Mouse (Mus musculus): ENCODE data around the gene Gm15517. TPM values are rescaled to one million over a fixed set of nuclear protein-coding genes. Genes with fewer than 3 reads are reported as not detected.
"Not testable (repeated sequence)": the region's sequence is repeated elsewhere in the genome, so short reads cannot be mapped to it uniquely, and the experiment has no call there.

The Gm15517 gene
- not detected in 2 replicates for total RNA-seq (2017)

DNA sequence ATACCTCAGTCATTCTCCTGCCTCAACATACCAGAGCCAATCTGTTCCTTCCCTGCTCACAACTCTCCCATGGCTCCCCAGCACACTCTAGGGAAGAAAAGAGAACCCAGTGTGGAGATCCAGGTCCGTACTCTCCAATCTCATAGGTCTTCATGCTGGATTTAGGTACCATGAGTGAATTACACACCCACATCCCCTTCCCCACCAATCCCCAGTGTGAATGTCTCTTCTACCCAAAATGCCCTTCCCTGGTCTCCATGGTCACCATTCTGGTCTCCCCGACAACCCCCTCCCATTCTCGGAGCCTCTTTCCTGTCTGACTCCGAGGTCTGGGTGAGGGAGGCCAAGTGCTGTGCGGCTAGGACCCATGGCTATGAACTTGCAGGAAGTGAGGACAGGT, at the start of gene Gm15517:
Gene Gm15517 (plus strand): TSS at position 301 of the 400 bp plus-strand sequence.
- ATAC-seq (replicated peaks in 1 of 2; ENCODE audit: insufficient read depth in 1 of 2, low FRiP score in 2 of 2, low TSS enrichment in 1 of 2, low read depth in 1 of 2, poor library complexity in 2 of 2, severe bottlenecking in 2 of 2) = no peak

GRCm38 (mm10) chr7:44215645-44216044, 45.6 kb upstream of the Gm15517 start, which contains the start of gene Klk1b5:
TSS of gene Klk1b5 (plus strand) at chr7:44215945.
- no peak for ATAC-seq (replicated peaks in 1 of 2; ENCODE audit: insufficient read depth in 1 of 2, low FRiP score in 2 of 2, low TSS enrichment in 1 of 2, low read depth in 1 of 2, poor library complexity in 2 of 2, severe bottlenecking in 2 of 2)

DNA sequence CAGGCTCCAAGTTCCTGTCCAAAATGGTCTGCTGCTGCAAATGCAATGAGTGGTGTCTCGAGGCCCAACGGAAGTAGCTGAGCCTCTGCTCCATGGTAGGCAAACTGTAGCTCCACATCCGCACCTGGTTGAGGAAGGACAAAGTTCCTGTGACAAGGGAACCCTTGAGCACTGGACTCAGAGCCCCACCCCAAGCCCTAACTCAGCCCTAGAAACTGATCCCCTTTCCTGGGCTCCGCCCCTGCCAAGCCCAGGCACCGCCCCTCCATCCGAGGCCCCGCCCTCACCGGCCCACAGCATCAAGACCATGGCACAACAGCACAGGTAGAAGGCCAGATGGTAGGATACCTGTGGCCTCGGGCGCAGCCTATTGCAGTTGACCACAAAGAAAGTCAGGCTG, 39.6 kb upstream of the Gm15517 start:
- not testable (repeated sequence) for ATAC-seq (replicated peaks in 1 of 2; ENCODE audit: insufficient read depth in 1 of 2, low FRiP score in 2 of 2, low TSS enrichment in 1 of 2, low read depth in 1 of 2, poor library complexity in 2 of 2, severe bottlenecking in 2 of 2)

- not testable (repeated sequence) for ATAC-seq (replicated peaks in 1 of 2; ENCODE audit: insufficient read depth in 1 of 2, low FRiP score in 2 of 2, low TSS enrichment in 1 of 2, low read depth in 1 of 2, poor library complexity in 2 of 2, severe bottlenecking in 2 of 2)
Measured at GRCm38 (mm10) chr7:44222335-44222734, 38.9 kb upstream of the Gm15517 start.

DNA sequence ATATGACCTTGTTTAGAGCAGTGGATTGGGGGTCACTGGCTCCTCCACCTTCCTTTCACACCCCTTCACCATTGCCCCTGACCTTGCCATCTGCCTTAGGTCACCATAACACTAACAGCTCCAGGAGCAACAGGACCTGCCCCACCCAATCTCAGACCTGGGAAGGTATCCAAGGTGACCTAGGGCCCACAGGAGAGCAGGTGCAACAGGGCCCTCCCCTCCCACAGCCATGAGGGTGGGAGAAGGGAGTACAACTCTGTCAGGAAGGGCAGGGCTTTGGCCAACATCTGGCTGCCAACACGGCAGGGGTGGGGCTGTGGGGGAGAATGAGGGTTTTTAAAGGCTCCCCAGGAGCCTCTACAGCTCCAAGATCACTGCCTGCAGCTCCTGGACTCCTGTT, 36.2 kb upstream of the Gm15517 start, which contains the start of gene Klk1:
Gene Klk1 (plus strand): TSS at position 285 of the 400 bp plus-strand sequence.
- ATAC-seq (replicated peaks in 1 of 2; ENCODE audit: insufficient read depth in 1 of 2, low FRiP score in 2 of 2, low TSS enrichment in 1 of 2, low read depth in 1 of 2, poor library complexity in 2 of 2, severe bottlenecking in 2 of 2) = no peak

DNA sequence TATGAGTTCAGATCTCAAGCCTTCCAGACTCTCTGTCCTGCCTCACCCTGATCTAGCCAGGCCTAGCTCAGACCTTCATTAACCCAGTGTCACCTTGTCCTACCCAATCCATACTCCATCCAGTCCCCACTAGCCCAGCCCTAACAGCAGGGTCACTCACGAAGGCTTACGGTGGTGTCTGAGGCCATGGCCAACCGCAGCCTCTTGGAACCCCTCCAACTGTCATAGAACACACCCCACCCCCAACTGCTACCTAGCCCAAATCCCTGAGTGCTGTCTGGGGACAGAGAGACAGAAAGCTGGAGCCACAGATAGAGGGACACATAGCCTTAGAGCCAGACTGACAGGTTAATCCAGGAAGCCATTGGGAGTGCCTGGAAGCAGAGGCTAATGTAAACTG, 25.3 kb upstream of the Gm15517 start, which contains the start of gene Gm36864:
Gene Gm36864 (plus strand): TSS at position 269 of the 400 bp plus-strand sequence.
- no peak for ATAC-seq (replicated peaks in 1 of 2; ENCODE audit: insufficient read depth in 1 of 2, low FRiP score in 2 of 2, low TSS enrichment in 1 of 2, low read depth in 1 of 2, poor library complexity in 2 of 2, severe bottlenecking in 2 of 2)

GRCm38 (mm10) chr7:44239913-44240312, 21.3 kb upstream of the Gm15517 start:
- ATAC-seq (replicated peaks in 1 of 2; ENCODE audit: insufficient read depth in 1 of 2, low FRiP score in 2 of 2, low TSS enrichment in 1 of 2, low read depth in 1 of 2, poor library complexity in 2 of 2, severe bottlenecking in 2 of 2) = no peak

DNA sequence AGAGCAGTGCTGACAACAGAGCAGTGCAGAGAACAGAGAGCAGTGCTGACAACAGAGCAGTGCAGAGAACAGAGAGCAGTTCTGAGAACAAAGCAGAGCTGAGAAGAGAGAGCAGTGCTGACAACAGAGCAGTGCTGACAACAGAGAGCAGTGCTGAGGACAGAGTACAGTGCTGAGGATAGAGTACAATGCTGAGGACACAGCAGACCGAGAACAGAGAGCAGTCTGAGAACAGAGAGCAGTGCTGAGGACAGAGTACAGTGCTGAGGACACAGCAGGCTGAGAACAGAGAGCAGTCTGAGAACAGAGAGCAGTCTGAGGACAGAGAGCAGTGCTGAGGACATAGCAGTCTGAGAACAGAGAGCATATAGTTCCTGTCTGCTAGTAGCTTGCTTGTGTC, 20.5 kb upstream of the Gm15517 start:
- ATAC-seq (replicated peaks in 1 of 2; ENCODE audit: insufficient read depth in 1 of 2, low FRiP score in 2 of 2, low TSS enrichment in 1 of 2, low read depth in 1 of 2, poor library complexity in 2 of 2, severe bottlenecking in 2 of 2) = no peak; a peak in 1 of 4 replicates

DNA sequence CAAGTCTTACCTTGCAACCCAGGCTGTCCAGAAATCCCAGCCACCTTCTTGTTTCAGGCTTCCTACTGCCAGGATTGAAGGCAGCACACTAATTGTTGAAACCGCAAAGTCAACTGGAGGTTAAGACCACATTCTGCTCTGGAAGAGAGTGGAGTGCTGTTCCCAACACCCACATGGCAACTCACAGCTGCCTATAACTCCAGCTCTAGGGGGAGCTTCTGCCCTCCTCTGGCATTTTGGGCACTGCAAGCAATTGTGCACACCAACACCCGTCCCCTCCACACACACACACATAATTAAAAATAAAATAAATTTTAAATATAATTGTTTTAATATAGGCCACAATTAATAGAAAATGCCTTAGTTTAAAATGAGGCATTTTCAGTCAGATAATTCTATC, 20.1 kb upstream of the Gm15517 start:
- ATAC-seq (replicated peaks in 1 of 2; ENCODE audit: insufficient read depth in 1 of 2, low FRiP score in 2 of 2, low TSS enrichment in 1 of 2, low read depth in 1 of 2, poor library complexity in 2 of 2, severe bottlenecking in 2 of 2) = no peak

GRCm38 (mm10) chr7:44244080-44244479, 17.2 kb upstream of the Gm15517 start:
- no peak for ATAC-seq (replicated peaks in 1 of 2; ENCODE audit: insufficient read depth in 1 of 2, low FRiP score in 2 of 2, low TSS enrichment in 1 of 2, low read depth in 1 of 2, poor library complexity in 2 of 2, severe bottlenecking in 2 of 2)

GRCm38 (mm10) chr7:44246055-44246983, 14.9 kb upstream of the Gm15517 start, which contains the start of the genes 1700028J19Rik and 2410002F23Rik:
TSS of gene 1700028J19Rik (minus strand) at chr7:44246695.
TSS of gene 2410002F23Rik (plus strand) at chr7:44246722.
- ATAC-seq (replicated peaks in 1 of 2; ENCODE audit: insufficient read depth in 1 of 2, low FRiP score in 2 of 2, low TSS enrichment in 1 of 2, low read depth in 1 of 2, poor library complexity in 2 of 2, severe bottlenecking in 2 of 2) = peak; percentile 70 to 83

DNA sequence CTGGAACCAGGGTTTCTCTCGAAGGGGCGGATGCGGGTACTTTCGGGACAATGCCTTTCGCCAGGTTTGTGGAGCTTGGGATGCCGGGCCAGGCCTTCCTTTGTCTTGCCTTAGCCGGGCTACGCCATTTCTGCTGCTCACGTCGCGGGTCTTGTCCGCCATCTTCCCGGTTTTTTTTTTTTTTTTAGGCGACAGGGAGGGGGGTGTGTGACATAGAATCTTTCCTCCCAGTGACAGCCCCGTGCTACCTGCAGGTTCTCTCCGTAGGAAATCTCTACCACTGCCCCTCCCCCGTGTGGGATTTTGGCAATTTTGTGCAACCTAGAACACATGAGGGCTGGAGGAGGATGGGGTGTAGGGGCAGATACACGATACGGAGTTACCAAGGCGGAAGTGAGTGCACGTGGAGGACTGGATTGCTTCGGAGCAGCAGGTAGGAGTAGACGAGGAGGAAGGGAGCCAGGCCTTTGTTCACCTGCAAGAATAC, 14.2 kb upstream of the Gm15517 start:
- peak; percentile 30 to 36 for ATAC-seq (replicated peaks in 1 of 2; ENCODE audit: insufficient read depth in 1 of 2, low FRiP score in 2 of 2, low TSS enrichment in 1 of 2, low read depth in 1 of 2, poor library complexity in 2 of 2, severe bottlenecking in 2 of 2)

DNA sequence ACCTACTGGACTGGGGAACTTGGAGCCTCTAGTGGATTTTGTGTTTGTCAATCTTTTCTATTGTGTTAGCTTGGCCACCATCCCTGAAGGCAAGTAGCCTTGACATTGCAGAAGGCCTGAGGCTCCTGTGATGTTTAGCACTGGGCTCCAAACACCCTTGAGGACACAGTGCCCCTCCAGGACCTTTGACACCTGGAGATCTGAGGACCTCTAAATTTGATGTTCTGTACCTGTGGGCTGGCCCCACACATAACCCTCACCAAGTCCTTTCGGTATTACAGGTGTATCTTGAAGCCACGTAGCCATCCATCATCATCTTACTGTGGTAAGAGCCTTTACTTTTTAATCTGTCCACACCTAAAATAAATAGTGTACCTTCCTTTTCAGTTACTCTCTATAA, 13.3 kb upstream of the Gm15517 start:
- ATAC-seq (replicated peaks in 1 of 2; ENCODE audit: insufficient read depth in 1 of 2, low FRiP score in 2 of 2, low TSS enrichment in 1 of 2, low read depth in 1 of 2, poor library complexity in 2 of 2, severe bottlenecking in 2 of 2) = no peak

GRCm38 (mm10) chr7:44249248-44249647, 12.0 kb upstream of the Gm15517 start:
- no peak for ATAC-seq (replicated peaks in 1 of 2; ENCODE audit: insufficient read depth in 1 of 2, low FRiP score in 2 of 2, low TSS enrichment in 1 of 2, low read depth in 1 of 2, poor library complexity in 2 of 2, severe bottlenecking in 2 of 2)

DNA sequence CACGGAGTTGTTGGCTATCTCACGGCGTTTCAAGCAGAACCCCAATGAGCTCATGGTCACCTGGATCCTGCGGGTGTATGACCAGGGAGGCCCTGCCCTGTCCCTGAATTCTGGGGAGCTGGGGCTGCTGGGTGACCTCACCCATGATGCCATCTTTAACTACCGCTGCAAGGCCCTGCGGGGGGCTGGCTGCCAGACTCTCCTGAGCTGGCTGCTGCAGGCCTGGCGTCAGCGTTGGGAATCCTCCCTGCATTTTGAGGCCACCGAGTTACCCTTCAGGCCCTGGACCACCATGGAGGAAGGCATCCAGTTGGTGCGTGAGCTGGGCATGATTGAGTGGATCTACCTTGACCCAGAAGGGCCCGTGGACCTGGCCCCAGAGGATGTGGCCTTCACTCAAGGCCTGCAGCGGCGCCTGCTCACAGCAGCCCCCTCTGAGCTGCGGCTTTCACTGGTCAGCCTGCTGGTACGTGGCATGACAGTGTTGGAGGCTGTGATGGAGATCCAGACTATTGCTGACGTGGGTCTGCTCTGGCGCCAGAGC, 10.4 kb upstream of the Gm15517 start:
- ATAC-seq (replicated peaks in 1 of 2; ENCODE audit: insufficient read depth in 1 of 2, low FRiP score in 2 of 2, low TSS enrichment in 1 of 2, low read depth in 1 of 2, poor library complexity in 2 of 2, severe bottlenecking in 2 of 2) = not testable (repeated sequence)

- no peak for ATAC-seq (replicated peaks in 1 of 2; ENCODE audit: insufficient read depth in 1 of 2, low FRiP score in 2 of 2, low TSS enrichment in 1 of 2, low read depth in 1 of 2, poor library complexity in 2 of 2, severe bottlenecking in 2 of 2)
Measured at GRCm38 (mm10) chr7:44253023-44253616, 8.1 kb upstream of the Gm15517 start.

GRCm38 (mm10) chr7:44254930-44255329, 6.3 kb upstream of the Gm15517 start:
- no peak for ATAC-seq (replicated peaks in 1 of 2; ENCODE audit: insufficient read depth in 1 of 2, low FRiP score in 2 of 2, low TSS enrichment in 1 of 2, low read depth in 1 of 2, poor library complexity in 2 of 2, severe bottlenecking in 2 of 2)

GRCm38 (mm10) chr7:44257278-44257677, 4.0 kb upstream of the Gm15517 start, which contains the start of gene Acp4:
TSS of gene Acp4 (minus strand) at chr7:44257378.
- ATAC-seq (replicated peaks in 1 of 2; ENCODE audit: insufficient read depth in 1 of 2, low FRiP score in 2 of 2, low TSS enrichment in 1 of 2, low read depth in 1 of 2, poor library complexity in 2 of 2, severe bottlenecking in 2 of 2) = no peak

Data from hematopoietic stem cell, adult 5-6 weeks (primary cell).